Mouse (Mus musculus): Measurements from ENCODE around the gene Muc13. TPM values are rescaled to one million over a fixed set of nuclear protein-coding genes. Genes with fewer than 3 reads are reported as not detected.

Gene Muc13
- 0.09 and 0.13 TPM in 2 replicates for polyA plus RNA-seq (2015; fragmentation: Nextera tagmentation; extraction: Ambion mirVana)

DNA sequence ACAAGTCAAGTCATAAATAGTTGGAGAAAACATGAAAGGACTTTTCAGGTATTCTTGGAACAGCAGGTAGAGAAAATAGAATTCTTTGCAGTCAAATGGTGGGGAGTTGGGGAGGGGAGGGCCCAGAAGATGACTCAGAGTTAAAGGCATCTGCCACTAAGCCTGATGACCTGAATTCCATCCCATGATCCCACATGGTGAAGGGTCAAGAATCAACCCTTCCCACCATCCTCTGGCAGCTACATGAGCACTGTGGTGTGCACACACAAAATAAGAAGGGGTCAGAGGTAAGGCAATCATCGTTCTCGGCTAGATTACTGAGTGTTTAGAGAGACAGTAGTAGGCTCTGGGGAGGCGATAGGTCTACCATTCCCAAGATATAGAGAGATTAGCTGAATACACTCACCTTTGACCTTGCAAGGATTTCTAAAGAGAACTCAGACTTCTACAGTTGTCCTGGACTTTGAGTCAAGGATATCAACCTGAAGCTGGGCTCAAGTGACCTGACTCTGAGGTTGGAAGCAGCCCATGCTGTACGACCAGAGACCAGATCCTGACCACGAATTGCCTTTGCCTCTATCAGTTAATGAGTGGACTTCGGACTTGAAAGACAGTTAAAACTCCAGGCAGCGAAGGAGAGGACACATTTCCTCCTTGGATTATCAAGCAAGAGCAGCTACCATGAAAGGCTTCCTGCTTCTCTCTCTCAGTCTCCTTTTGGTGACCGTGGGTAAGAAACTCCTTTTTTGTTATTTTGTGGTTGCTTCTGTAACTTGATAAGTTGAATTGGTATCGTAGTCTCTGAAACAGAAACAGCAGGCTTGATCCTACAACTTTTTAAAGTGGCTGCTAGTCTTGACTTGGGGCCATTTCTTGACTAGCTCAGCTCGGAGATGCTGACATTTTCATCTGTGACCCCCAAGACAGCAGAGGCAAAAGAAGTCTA lies at the start of gene Muc13:
TSS of gene Muc13 (plus strand) at position 192 of the 946 bp plus-strand sequence.
- Histone ChIP-seq H3K4me2 (no peak within 1 kb of the TSS), H3K27me3 (replicated peaks) (no peaks in the 10 kb centered on the region), H3K4me3 (no peak within 1 kb of the TSS), H3K4me1 (no peaks in the 10 kb centered on the region), H3K36me3 (no peaks in the 10 kb centered on the region), H3K9ac (no peak within 1 kb of the TSS), H3K27ac (replicated peaks) (no peak within 1 kb of the TSS), H3K9me3 (no peaks in the 10 kb centered on the region)
- no peak for ATAC-seq (ENCODE audit: extremely low read depth, insufficient number of reproducible peaks, low FRiP score, low TSS enrichment)
- WGBS: 60% methylated on average over 10 of the region's 10 CpGs

DNA sequence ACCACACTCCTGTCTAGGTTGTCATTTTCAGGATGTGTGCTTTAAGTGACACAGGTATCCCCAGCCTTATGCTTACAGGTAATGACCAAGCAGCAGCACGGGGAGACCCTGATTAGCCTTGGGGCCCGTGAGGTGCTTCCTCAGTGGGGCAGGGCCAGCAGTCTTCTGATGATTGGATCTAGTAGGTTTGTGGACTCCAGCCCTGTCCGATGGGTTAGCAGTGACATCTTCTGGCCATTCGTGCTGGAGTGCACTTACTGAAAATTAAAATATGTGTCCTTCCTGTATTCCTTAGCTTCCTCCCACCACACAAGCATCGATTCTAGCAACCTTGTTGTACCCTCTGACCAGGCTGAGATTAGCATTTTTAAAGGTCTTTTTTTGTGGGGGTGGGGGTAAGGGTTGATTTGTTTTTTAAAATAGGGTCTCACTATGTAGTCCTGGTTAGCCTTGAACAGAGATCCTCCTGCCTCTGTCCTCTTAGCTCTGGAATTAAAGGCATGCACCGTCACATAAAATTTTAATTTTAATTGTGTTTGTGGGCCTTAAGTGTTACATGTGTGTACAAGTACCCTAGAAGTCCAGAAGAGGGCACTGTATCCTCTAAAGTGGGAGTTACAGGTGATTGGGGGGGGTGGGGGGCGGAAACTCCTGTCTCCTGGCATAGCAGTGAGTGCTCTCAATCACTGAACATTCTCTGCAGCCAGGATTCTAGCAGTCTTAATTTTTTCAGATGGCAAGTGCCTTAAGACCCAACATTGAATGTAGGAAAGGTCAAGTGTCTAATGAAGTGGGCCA lies 49.0 kb upstream of the Muc13 start:
- H3K9ac ChIP-seq: no peak overlapping the region
- no peak overlapping the region for H3K27ac ChIP-seq (replicated peaks)
- H3K4me1 ChIP-seq: peaks cover 26% of the 10 kb centered on the region
- no peaks in the 10 kb centered on the region for H3K9me3 ChIP-seq
- no peak overlapping the region for H3K4me2 ChIP-seq
- peaks cover 89% of the 10 kb centered on the region for H3K36me3 ChIP-seq
- WGBS: 57% methylated on average over 7 of the region's 7 CpGs
- no peak overlapping the region for H3K4me3 ChIP-seq
- H3K27me3 ChIP-seq (replicated peaks): no peaks in the 10 kb centered on the region
- no peak for ATAC-seq (ENCODE audit: extremely low read depth, insufficient number of reproducible peaks, low FRiP score, low TSS enrichment)

DNA sequence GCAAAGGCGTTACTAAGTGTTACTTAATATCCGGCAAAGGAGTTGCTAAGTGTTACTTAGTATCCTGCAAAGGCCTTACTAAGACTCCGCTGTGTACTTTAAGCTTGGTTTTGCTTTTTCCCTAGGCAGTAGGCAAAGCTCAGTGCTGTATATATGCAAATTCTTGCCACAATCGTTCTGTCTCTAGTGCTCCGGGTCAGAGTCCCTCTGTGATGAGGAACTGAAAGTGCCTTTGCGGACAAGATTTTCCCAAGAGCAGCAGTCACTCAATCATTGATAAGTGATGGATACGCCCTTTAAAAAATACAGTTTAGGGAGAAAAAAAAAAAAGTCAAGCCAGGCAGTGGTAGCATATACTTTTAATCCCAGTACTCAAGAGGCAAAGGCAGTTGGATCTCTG lies 48.4 kb upstream of the Muc13 start:
- Histone ChIP-seq H3K4me1 (peaks cover 20% of the 10 kb centered on the region), H3K9ac (no peak overlapping the region), H3K36me3 (peaks cover 91% of the 10 kb centered on the region), H3K4me2 (no peak overlapping the region), H3K4me3 (no peak overlapping the region), H3K27me3 (replicated peaks) (no peaks in the 10 kb centered on the region), H3K27ac (replicated peaks) (no peak overlapping the region), H3K9me3 (no peaks in the 10 kb centered on the region)
- ATAC-seq (ENCODE audit: extremely low read depth, insufficient number of reproducible peaks, low FRiP score, low TSS enrichment): no peak
- 80% methylated on average over 7 of the region's 7 CpGs for WGBS

DNA sequence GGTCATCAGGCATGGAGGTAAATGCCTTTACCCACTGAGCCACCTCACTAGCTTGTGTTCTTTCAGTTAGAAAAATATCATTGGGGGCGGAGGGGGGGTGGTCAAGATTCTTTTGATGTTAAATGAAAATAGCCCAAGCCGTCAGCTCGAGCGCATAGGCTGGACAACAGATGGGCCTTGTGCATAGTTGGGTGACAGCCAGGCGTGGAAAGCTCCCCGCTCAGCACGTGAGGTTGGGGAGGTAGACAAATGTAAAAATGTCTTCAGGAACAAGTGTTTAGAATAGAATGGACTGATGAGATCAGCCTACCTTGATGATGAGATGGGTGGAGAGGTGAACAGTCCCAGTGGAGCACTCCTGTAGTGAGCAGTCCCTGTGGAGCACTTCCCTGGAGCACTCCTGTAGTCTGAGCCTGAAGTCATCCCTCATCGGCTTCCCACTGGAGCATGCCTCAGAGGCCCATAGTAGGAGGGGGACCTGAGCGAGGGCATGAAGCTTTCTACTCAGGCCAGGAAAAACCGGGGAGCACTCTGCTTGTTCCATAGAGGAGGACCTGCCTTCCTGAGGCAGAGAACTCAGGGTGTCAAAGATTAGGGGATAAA lies 47.7 kb upstream of the Muc13 start:
- Histone ChIP-seq H3K4me2 (no peak overlapping the region), H3K9me3 (no peaks in the 10 kb centered on the region), H3K27me3 (replicated peaks) (no peaks in the 10 kb centered on the region), H3K27ac (replicated peaks) (no peak overlapping the region), H3K4me1 (peaks cover 12% of the 10 kb centered on the region), H3K9ac (no peak overlapping the region), H3K4me3 (no peak overlapping the region), H3K36me3 (peaks cover 92% of the 10 kb centered on the region)
- WGBS: 71% methylated on average over 10 of the region's 10 CpGs
- no peak for ATAC-seq (ENCODE audit: extremely low read depth, insufficient number of reproducible peaks, low FRiP score, low TSS enrichment)

DNA sequence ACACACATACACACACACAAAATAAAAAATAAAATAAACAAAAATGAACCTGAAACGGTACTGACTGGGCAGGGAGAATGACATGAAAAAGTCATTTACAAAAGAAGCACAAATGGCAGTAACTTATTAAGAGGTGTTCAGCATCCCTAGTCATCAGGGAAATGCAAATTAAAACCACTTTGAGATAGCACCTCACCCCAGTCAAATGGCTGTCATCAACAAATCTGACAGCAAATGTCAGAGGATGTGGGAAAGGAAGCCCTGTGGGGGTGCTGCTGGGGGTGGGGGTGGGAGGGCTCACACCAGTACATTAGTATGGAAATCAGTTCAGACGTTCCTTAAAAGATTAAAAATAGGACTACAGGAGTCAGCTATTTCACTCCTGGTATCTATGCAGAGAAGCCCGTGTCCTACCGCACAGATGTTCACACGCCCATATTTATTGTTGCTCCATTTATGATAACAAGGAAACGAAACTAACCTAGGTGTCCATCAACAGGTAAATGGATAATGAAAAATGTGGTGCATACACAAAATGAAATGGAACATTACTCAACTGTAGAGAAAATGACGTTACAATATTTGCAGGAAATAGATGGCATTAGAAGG lies 46.4 kb upstream of the Muc13 start:
- no peaks in the 10 kb centered on the region for H3K9me3 ChIP-seq
- no peaks in the 10 kb centered on the region for H3K27me3 ChIP-seq (replicated peaks)
- ATAC-seq (ENCODE audit: extremely low read depth, insufficient number of reproducible peaks, low FRiP score, low TSS enrichment): no peak
- H3K4me1 ChIP-seq: no peaks in the 10 kb centered on the region; the same call in 1 of the 2 replicates
- H3K36me3 ChIP-seq: peaks cover 93% of the 10 kb centered on the region
- H3K4me3 ChIP-seq: no peak overlapping the region
- WGBS: 68% methylated on average over 7 of the region's 7 CpGs
- H3K4me2 ChIP-seq: no peak overlapping the region
- no peak overlapping the region for H3K27ac ChIP-seq (replicated peaks)
- H3K9ac ChIP-seq: no peak overlapping the region

DNA sequence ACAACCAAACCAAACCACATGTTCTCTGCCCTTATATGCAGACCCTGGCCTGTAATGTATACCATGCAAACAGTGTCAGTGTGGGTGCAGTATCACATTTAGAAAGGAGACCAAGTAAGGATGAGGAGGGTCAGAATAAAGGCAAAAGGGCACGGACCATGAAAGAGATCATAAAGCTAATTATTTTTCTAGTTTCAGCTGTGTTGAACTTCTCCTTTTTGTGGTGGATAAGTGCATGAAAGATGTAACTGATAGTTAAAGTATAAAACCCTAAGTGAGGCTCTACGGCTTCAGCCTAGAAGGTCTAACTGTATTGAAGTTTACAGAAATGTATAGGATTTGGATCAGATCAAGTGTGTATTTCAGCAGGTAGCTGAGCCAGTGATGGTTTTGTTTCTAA lies 45.8 kb upstream of the Muc13 start:
- Histone ChIP-seq H3K9me3 (no peaks in the 10 kb centered on the region), H3K9ac (no peak overlapping the region), H3K36me3 (peaks cover 93% of the 10 kb centered on the region), H3K4me3 (no peak overlapping the region), H3K27me3 (replicated peaks) (no peaks in the 10 kb centered on the region), H3K4me1 (peaks cover 4% of the 10 kb centered on the region), H3K27ac (replicated peaks) (no peak overlapping the region), H3K4me2 (no peak overlapping the region)
- WGBS: 89% methylated on average over 2 of the region's 2 CpGs
- no peak for ATAC-seq (ENCODE audit: extremely low read depth, insufficient number of reproducible peaks, low FRiP score, low TSS enrichment)

DNA sequence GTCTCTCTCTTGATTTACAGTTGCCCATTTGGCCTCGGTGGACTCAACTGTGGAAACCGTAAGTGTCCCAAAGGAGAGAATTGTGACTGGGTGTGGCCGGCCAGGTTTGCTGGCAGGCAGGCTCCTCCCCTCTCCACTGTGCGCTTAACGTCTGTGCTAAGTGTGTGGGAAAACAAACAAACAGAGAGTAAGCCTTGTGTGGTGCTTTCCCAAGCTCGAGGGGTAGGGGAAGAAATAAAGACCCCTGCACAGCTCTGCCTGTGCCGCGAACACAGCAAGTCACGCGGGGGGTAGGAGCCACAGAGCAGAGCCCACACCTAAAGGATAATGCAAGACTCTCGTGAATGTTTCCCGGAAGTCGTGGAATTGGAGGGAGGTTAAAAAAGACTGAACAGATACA lies 42.7 kb upstream of the Muc13 start:
- H3K4me3 ChIP-seq: no peak overlapping the region
- 31% methylated on average over 13 of the region's 13 CpGs for WGBS
- peaks cover 93% of the 10 kb centered on the region for H3K36me3 ChIP-seq
- no peaks in the 10 kb centered on the region for H3K27me3 ChIP-seq (replicated peaks)
- no peaks in the 10 kb centered on the region for H3K9me3 ChIP-seq
- peak overlapping the region; percentile 44 for H3K4me2 ChIP-seq
- no peak for ATAC-seq (ENCODE audit: extremely low read depth, insufficient number of reproducible peaks, low FRiP score, low TSS enrichment)
- no peak overlapping the region for H3K9ac ChIP-seq
- H3K27ac ChIP-seq (replicated peaks): no peak overlapping the region
- peaks cover 11% of the 10 kb centered on the region for H3K4me1 ChIP-seq

DNA sequence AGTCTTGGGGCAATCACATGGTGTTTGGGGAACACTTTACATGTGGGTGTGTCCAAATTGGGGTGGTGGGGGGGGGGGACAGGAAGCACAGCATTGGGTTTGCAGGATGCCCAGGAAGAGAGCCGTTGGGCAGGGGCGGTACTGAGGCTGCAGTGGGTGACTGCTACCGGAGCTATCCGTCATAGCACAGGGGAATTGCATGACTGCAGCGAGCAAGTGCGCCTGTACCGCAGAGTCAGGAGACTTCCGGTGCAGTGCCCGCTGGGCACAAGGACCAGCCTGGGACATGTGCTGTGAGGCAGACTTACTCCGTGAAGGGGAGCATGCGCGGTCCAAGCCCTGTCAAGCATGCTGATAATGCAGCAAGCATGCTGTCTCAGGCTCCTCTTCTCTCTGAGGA lies 42.2 kb upstream of the Muc13 start:
- Histone ChIP-seq H3K27ac (replicated peaks) (no peak overlapping the region), H3K36me3 (peaks cover 93% of the 10 kb centered on the region), H3K4me2 (peak overlapping the region; percentile 44), H3K9me3 (no peaks in the 10 kb centered on the region), H3K27me3 (replicated peaks) (no peaks in the 10 kb centered on the region), H3K4me1 (peaks cover 11% of the 10 kb centered on the region), H3K9ac (no peak overlapping the region), H3K4me3 (no peak overlapping the region)
- no peak for ATAC-seq (ENCODE audit: extremely low read depth, insufficient number of reproducible peaks, low FRiP score, low TSS enrichment)
- 58% methylated on average over 12 of the region's 12 CpGs for WGBS

DNA sequence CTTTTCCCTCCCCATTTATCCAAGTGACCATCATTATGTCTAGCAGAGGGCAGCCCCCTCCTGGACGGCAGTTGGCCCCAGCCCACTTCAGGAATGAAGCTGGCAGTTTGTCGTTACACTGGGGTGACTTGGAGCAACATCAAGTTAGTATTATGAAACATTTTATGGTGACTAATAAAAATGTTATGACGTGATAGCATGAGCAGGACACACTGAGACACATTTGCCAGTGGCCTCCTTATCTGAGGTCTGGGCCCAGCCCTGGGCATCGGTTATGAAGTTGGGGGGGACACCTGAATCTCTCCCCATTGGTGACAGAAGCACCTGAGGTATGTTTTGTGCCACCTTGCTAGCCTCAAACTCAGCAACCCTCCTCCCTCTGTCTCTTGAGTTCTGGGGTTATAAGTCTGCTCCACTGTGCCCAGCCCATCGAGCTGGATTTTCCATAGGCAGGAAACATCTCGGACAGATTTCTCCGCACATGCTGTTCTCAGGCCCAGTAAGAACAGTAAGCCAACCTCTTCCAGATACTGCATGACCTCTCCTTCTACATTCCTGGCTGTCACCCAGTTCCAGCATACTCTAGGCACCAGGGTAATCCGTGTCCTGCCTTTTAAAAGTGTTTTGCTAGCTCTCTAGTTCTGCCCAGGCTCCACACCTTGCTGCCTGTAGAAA lies 40.8 kb upstream of the Muc13 start:
- ATAC-seq (ENCODE audit: extremely low read depth, insufficient number of reproducible peaks, low FRiP score, low TSS enrichment): no peak
- H3K4me3 ChIP-seq: no peak overlapping the region
- no peaks in the 10 kb centered on the region for H3K27me3 ChIP-seq (replicated peaks)
- H3K27ac ChIP-seq (replicated peaks): peak overlapping the region; percentile 32; the same call in 1 of the 2 replicates
- H3K9me3 ChIP-seq: no peaks in the 10 kb centered on the region
- H3K4me2 ChIP-seq: no peak overlapping the region
- 57% methylated on average over 8 of the region's 8 CpGs for WGBS
- H3K36me3 ChIP-seq: peaks cover 97% of the 10 kb centered on the region
- H3K9ac ChIP-seq: no peak overlapping the region
- H3K4me1 ChIP-seq: peaks cover 11% of the 10 kb centered on the region

DNA sequence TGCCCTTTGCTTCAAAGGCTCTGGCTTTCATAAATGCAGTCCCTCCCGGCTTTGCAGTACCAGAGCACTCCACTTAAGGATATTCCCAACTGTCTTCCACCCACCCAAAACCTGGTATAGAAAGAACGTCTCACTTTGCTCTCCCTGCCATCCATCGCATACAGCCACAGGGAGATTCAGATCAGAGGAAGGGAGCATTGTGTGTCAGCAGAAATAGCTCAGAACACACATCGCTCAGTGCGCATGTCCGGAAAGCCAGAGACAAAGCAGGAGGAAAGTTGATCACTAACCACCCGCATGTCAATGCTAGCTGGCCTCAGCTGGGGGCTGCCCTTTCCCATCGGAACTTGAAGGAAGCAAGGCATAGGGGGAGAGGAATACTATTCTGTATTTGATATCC lies 38.5 kb upstream of the Muc13 start:
- H3K27me3 ChIP-seq (replicated peaks): no peaks in the 10 kb centered on the region
- peaks cover 91% of the 10 kb centered on the region for H3K36me3 ChIP-seq
- H3K4me3 ChIP-seq: no peak overlapping the region
- H3K9ac ChIP-seq: no peak overlapping the region
- no peak overlapping the region for H3K27ac ChIP-seq (replicated peaks)
- H3K9me3 ChIP-seq: no peaks in the 10 kb centered on the region
- WGBS: 73% methylated on average over 8 of the region's 8 CpGs
- no peak overlapping the region for H3K4me2 ChIP-seq
- ATAC-seq (ENCODE audit: extremely low read depth, insufficient number of reproducible peaks, low FRiP score, low TSS enrichment): no peak
- peaks cover 11% of the 10 kb centered on the region for H3K4me1 ChIP-seq
